Mouse (Mus musculus): ENCODE measurements around the gene 4930505A04Rik. TPM values are rescaled to one million over a fixed set of nuclear protein-coding genes. Genes with fewer than 3 reads are reported as not detected.

The 4930505A04Rik gene
- not detected in 2 replicates for polyA plus RNA-seq (2015; fragmentation: Nextera tagmentation; extraction: Ambion mirVana)

DNA sequence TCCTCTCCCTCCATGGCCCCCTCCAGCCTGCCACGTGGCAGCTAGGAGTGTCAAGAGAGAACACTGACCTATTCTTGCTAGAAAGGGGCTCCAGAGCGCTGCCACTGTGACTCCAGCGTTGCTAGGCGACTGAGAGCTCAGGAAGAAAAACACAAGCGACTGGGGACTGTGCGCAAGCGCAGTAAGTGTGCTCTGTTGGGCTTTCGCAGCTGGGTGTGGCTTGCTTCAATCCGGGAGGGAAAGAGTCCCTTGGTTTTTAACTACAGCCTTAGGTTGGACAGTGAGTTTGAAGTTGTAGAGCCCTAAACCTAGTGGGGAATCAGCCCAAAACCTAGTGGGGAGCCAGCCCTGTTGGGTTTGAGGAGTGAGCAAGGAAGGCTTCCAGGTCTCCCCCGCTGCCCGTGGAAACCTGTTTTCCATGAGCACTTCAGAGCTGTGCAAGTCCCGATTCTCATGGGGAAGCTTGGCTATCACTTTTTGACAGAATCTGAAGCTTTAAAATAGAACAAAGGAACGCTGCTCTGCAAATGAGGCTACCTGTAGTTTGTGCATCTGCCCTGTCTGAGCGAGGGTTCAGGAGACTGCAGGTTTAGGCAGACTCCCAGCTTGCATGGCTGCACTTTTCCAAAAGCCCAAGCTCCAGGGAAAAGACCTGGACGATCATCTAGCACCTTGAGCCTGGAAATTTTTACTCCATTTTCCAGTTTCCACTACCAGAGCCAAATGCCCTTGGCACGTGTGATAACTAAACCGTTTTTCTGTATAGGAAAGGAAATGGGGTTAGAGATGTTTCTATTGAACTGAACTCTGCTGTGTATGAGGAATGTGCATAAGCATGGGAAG is at the start of gene 4930505A04Rik:
Gene 4930505A04Rik (minus strand): TSS at position 77 of the 843 bp plus-strand sequence.
- ATAC-seq (ENCODE audit: low read depth) (peak; percentile 66), DNase-seq (peak; percentile 11)
- Histone ChIP-seq H3K4me3 (replicated peaks) (peak within 1 kb of the TSS; percentile 36), H3K9me3 (replicated peaks) (no peaks in the 10 kb centered on the region), H3K27me3 (no peaks in the 10 kb centered on the region), H3K36me3 (no peaks in the 10 kb centered on the region), H3K9ac (no peak within 1 kb of the TSS), H3K4me1 (replicated peaks) (peaks cover 5% of the 10 kb centered on the region; the same call in 1 of the 2 replicates), H3K4me2 (peak within 1 kb of the TSS; percentile 56), H3K27ac (no peak within 1 kb of the TSS)
- WGBS (ENCODE audit: insufficient replicate concordance): 9% methylated on average over 17 of the region's 17 CpGs

- no peak overlapping the region for H3K9ac ChIP-seq
- H3K36me3 ChIP-seq: no peaks in the 10 kb centered on the region
- no peaks in the 10 kb centered on the region for H3K4me1 ChIP-seq (replicated peaks)
- H3K27ac ChIP-seq: no peak overlapping the region
- no peak for DNase-seq
- no peak overlapping the region for H3K4me2 ChIP-seq
- no peaks in the 10 kb centered on the region for H3K9me3 ChIP-seq (replicated peaks)
- no peak for ATAC-seq (ENCODE audit: low read depth)
- H3K27me3 ChIP-seq: no peaks in the 10 kb centered on the region
- WGBS (ENCODE audit: insufficient replicate concordance): 65% methylated on average over 2 of the region's 2 CpGs
- H3K4me3 ChIP-seq (replicated peaks): no peak overlapping the region
Measured at GRCm38 (mm10) chr11:30517133-30517532, 45.5 kb upstream of the 4930505A04Rik start.

DNA sequence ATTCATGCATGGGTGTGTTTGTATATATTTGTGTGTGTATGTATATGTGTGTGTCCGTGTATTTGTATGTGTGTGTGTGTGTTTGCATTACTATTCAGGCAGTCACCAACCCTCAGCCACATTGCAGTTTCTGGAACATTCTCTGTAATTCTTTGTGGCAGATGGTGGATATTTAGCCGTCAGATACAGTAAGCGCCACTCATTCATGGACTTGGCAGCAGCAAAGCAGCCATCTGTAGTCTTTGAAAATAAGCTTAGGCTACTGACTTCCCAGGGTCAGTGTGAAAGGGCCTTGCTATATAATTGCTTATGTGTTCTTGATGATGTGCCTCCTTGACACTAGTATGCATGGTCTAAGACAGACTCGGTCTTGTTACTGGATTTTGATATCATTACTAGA is 36.6 kb upstream of the 4930505A04Rik start:
- WGBS (ENCODE audit: insufficient replicate concordance): 66% methylated on average over 4 of the region's 4 CpGs
- no peak overlapping the region for H3K4me3 ChIP-seq (replicated peaks)
- no peaks in the 10 kb centered on the region for H3K9me3 ChIP-seq (replicated peaks)
- H3K36me3 ChIP-seq: no peaks in the 10 kb centered on the region
- DNase-seq (no peak), ATAC-seq (ENCODE audit: low read depth) (no peak)
- H3K4me1 ChIP-seq (replicated peaks): no peaks in the 10 kb centered on the region
- H3K27me3 ChIP-seq: no peaks in the 10 kb centered on the region
- no peak overlapping the region for H3K4me2 ChIP-seq
- no peak overlapping the region for H3K27ac ChIP-seq
- no peak overlapping the region for H3K9ac ChIP-seq

GRCm38 (mm10) chr11:30498738-30499355 is 27.2 kb upstream of the 4930505A04Rik start:
- Histone ChIP-seq H3K9me3 (replicated peaks) (no peaks in the 10 kb centered on the region), H3K4me3 (replicated peaks) (no peak overlapping the region), H3K27ac (no peak overlapping the region), H3K9ac (no peak overlapping the region), H3K27me3 (no peaks in the 10 kb centered on the region), H3K4me1 (replicated peaks) (no peaks in the 10 kb centered on the region), H3K36me3 (no peaks in the 10 kb centered on the region), H3K4me2 (no peak overlapping the region)
- ATAC-seq (ENCODE audit: low read depth): no peak
- WGBS (ENCODE audit: insufficient replicate concordance): 41% methylated on average over 3 of the region's 3 CpGs
- no peak for DNase-seq

- ATAC-seq (ENCODE audit: low read depth) (no peak), DNase-seq (no peak)
- Histone ChIP-seq H3K27me3 (no peaks in the 10 kb centered on the region), H3K9ac (no peak overlapping the region), H3K27ac (no peak overlapping the region), H3K4me1 (replicated peaks) (no peaks in the 10 kb centered on the region), H3K4me2 (no peak overlapping the region), H3K4me3 (replicated peaks) (no peak overlapping the region), H3K36me3 (no peaks in the 10 kb centered on the region), H3K9me3 (replicated peaks) (no peaks in the 10 kb centered on the region)
- 37% methylated on average over 2 of the region's 2 CpGs for WGBS (ENCODE audit: insufficient replicate concordance)
Measured at GRCm38 (mm10) chr11:30497151-30497550, 25.5 kb upstream of the 4930505A04Rik start.

- no peak for ATAC-seq (ENCODE audit: low read depth)
- H3K4me3 ChIP-seq (replicated peaks): no peak overlapping the region
Measured at GRCm38 (mm10) chr11:30491515-30492260, 20.1 kb upstream of the 4930505A04Rik start.

GRCm38 (mm10) chr11:30488183-30488582 is 16.6 kb upstream of the 4930505A04Rik start:
- Histone ChIP-seq H3K9ac (no peak overlapping the region), H3K4me1 (replicated peaks) (no peaks in the 10 kb centered on the region), H3K4me3 (replicated peaks) (no peak overlapping the region), H3K27me3 (no peaks in the 10 kb centered on the region), H3K27ac (no peak overlapping the region), H3K36me3 (no peaks in the 10 kb centered on the region), H3K9me3 (replicated peaks) (no peaks in the 10 kb centered on the region), H3K4me2 (no peak overlapping the region)
- WGBS (ENCODE audit: insufficient replicate concordance): 65% methylated on average over 10 of the region's 10 CpGs
- DNase-seq: no peak
- no peak for ATAC-seq (ENCODE audit: low read depth)

More at GRCm38 (mm10) chr11:30491515-30492260, 20.1 kb upstream of the 4930505A04Rik start:
- Histone ChIP-seq H3K9me3 (replicated peaks) (no peaks in the 10 kb centered on the region), H3K4me2 (no peak overlapping the region), H3K4me1 (replicated peaks) (no peaks in the 10 kb centered on the region), H3K36me3 (no peaks in the 10 kb centered on the region), H3K27ac (no peak overlapping the region), H3K27me3 (no peaks in the 10 kb centered on the region), H3K9ac (no peak overlapping the region)
- DNase-seq: no peak

GRCm38 (mm10) chr11:30483286-30483685 is 11.7 kb upstream of the 4930505A04Rik start:
- 65% methylated on average over 4 of the region's 4 CpGs for WGBS (ENCODE audit: insufficient replicate concordance)
- H3K4me1 ChIP-seq (replicated peaks): no peaks in the 10 kb centered on the region

DNA sequence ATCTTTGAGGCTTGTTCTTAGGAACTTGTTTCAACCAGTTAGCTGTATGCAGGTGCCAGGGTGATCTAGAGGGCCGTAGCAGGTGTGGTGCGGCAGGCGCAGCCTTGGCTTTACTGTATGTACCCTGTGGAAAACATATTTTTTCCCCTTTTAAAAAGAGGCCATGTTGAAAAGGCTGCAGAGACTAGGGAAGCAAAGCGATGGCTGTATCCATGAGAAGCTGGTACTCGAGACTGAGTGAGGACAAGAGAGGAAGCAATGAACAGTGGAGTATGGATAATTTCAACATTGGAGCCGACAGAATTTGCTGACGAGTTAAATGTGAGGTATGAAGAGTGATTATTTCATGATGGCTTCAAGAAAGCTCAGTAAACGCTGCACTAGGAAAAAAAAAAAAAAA is 440 bp downstream of the 4930505A04Rik start:
- ATAC-seq (ENCODE audit: low read depth) (no peak), DNase-seq (no peak)
- Histone ChIP-seq H3K9ac (no peak overlapping the region), H3K36me3 (no peaks in the 10 kb centered on the region), H3K4me3 (replicated peaks) (no peak overlapping the region), H3K4me1 (replicated peaks) (peaks cover 5% of the 10 kb centered on the region; the same call in 1 of the 2 replicates), H3K27me3 (no peaks in the 10 kb centered on the region), H3K9me3 (replicated peaks) (no peaks in the 10 kb centered on the region), H3K4me2 (peak overlapping the region; percentile 56; the same call in 1 of the 2 replicates), H3K27ac (no peak overlapping the region)
- 62% methylated on average over 8 of the region's 8 CpGs for WGBS (ENCODE audit: insufficient replicate concordance)

More at GRCm38 (mm10) chr11:30483286-30483685, 11.7 kb upstream of the 4930505A04Rik start:
- ATAC-seq (ENCODE audit: low read depth) (no peak), DNase-seq (no peak)
- no peak overlapping the region for H3K4me2 ChIP-seq
- H3K27me3 ChIP-seq: no peaks in the 10 kb centered on the region
- no peaks in the 10 kb centered on the region for H3K36me3 ChIP-seq
- no peak overlapping the region for H3K9ac ChIP-seq
- H3K4me3 ChIP-seq (replicated peaks): no peak overlapping the region
- no peaks in the 10 kb centered on the region for H3K9me3 ChIP-seq (replicated peaks)
- H3K27ac ChIP-seq: no peak overlapping the region

- Histone ChIP-seq H3K4me2 (no peak overlapping the region), H3K27me3 (no peaks in the 10 kb centered on the region), H3K4me1 (replicated peaks) (no peaks in the 10 kb centered on the region), H3K4me3 (replicated peaks) (no peak overlapping the region), H3K9ac (no peak overlapping the region), H3K27ac (no peak overlapping the region), H3K36me3 (no peaks in the 10 kb centered on the region), H3K9me3 (replicated peaks) (no peaks in the 10 kb centered on the region)
- ATAC-seq (ENCODE audit: low read depth) (no peak), DNase-seq (no peak)
- 67% methylated on average over 4 of the region's 4 CpGs for WGBS (ENCODE audit: insufficient replicate concordance)
Measured at GRCm38 (mm10) chr11:30454331-30454730, 17.3 kb downstream of the 4930505A04Rik start.

DNA sequence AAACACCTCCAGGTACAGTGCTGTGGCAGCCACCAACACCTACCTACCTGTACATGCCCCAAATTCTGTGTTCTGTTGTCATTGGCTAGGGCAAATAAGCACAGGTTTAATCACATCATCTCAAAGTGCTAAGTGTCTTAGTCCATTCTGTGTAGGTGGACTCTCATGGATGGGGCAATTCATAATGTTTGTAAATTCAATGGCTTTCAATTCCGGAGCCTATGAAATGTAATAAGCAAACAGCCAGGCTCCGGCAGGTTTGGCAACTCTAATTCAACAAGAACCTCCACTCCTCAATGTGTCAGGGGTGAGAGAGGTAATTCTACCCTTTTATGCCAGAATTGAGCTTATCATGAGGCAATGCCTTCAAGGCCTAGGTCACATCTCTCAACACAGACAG is 23.5 kb downstream of the 4930505A04Rik start:
- WGBS (ENCODE audit: insufficient replicate concordance): 69% methylated on average over 2 of the region's 2 CpGs
- no peaks in the 10 kb centered on the region for H3K9me3 ChIP-seq (replicated peaks)

More for the DNA sequence above, 23.5 kb downstream of the 4930505A04Rik start:
- no peak for DNase-seq
- H3K4me3 ChIP-seq (replicated peaks): no peak overlapping the region
- H3K36me3 ChIP-seq: no peaks in the 10 kb centered on the region
- H3K4me1 ChIP-seq (replicated peaks): no peaks in the 10 kb centered on the region
- no peaks in the 10 kb centered on the region for H3K27me3 ChIP-seq
- no peak for ATAC-seq (ENCODE audit: low read depth)
- H3K27ac ChIP-seq: no peak overlapping the region
- H3K4me2 ChIP-seq: no peak overlapping the region
- H3K9ac ChIP-seq: no peak overlapping the region
